ENCODE assay signal across 8 mouse cellular contexts in genomic region chr11:86684126-86685012, GRCm38 (mm10). TPM values are rescaled to one million over a fixed set of nuclear protein-coding genes. Genes with fewer than 3 reads are reported as not detected.
A peak's percentile ranks its signal among the peaks of the same experiment; 100 is the strongest.
DNase-seq lines count a peak whose midpoint lies in the region; ATAC-seq lines count a peak whose summit lies in the region.

No protein-coding gene starts in this region.

- peak overlapping the region; percentile 88 for H3K4me3 ChIP-seq in kidney, embryonic 14.5 days (ENCODE audit: low read length)
- H3K4me3 ChIP-seq in brown adipose tissue, adult 24 weeks (ENCODE audit: insufficient read depth, low read depth, low read length), result peak overlapping the region; percentile 85
- H3K4me3 ChIP-seq in hindbrain, embryonic 16.5 days (ENCODE audit: low read length), result peak overlapping the region; percentile 97
- peak overlapping the region; percentile 92 for H3K4me3 ChIP-seq in midbrain, embryonic 16.5 days (ENCODE audit: low read depth, low read length)

- peak overlapping the region; percentile 85 for H3K27ac ChIP-seq in kidney, embryonic 14.5 days (ENCODE audit: low read depth, low read length)
- peak overlapping the region; percentile 53 for H3K27ac ChIP-seq in brown adipose tissue, adult 24 weeks (replicated peaks; ENCODE audit: low read depth, low read length)
- peak overlapping the region; percentile 89 for H3K27ac ChIP-seq in hindbrain, embryonic 16.5 days (ENCODE audit: low read depth, low read length)
- H3K27ac ChIP-seq in midbrain, embryonic 16.5 days (ENCODE audit: low read length), result peak overlapping the region; percentile 89

- WGBS in kidney, embryonic 14.5 days, result 8% methylated on average over 20 of the region's 20 CpGs
- 10% methylated on average over 20 of the region's 20 CpGs for WGBS in hindbrain, embryonic 16.5 days
- WGBS in midbrain, embryonic 16.5 days, result 8% methylated on average over 20 of the region's 20 CpGs

- H3K9me3 ChIP-seq in kidney, embryonic 14.5 days (ENCODE audit: control insufficient read depth, low read length), result no peaks in the 10 kb centered on the region
- no peaks in the 10 kb centered on the region for H3K9me3 ChIP-seq in hindbrain, embryonic 16.5 days (ENCODE audit: control insufficient read depth, low read length)
- H3K9me3 ChIP-seq in midbrain, embryonic 16.5 days (replicated peaks; ENCODE audit: control insufficient read depth, low read length, poor library complexity, severe bottlenecking), result no peaks in the 10 kb centered on the region

- DNase-seq in kidney, adult 11 months, result no peak
- DNase-seq in natural killer cell, adult 2 months (ENCODE audit: low spot score in 2 of 2), result no peak
- no peak for DNase-seq in layer of hippocampus, adult 9-11 months
- no peak for DNase-seq in right cerebral cortex, adult 18-20 months

- ATAC-seq in kidney, embryonic 14.5 days (ENCODE audit: low FRiP score, low TSS enrichment), result no peak
- ATAC-seq in hindbrain, embryonic 16.5 days, result no peak
- ATAC-seq in midbrain, embryonic 16.5 days, result no peak

- H3K36me3 ChIP-seq in kidney, embryonic 14.5 days (ENCODE audit: control insufficient read depth, insufficient read depth, low read length), result peaks cover 23% of the 10 kb centered on the region; the same call in 1 of the 2 replicates
- H3K36me3 ChIP-seq in hindbrain, embryonic 16.5 days (ENCODE audit: control insufficient read depth, insufficient read depth, low read length), result peaks cover 6% of the 10 kb centered on the region
- peaks cover 1% of the 10 kb centered on the region; the same call in 1 of the 2 replicates for H3K36me3 ChIP-seq in midbrain, embryonic 16.5 days (ENCODE audit: control insufficient read depth, insufficient read depth, low read length)

- no peaks in the 10 kb centered on the region for H3K27me3 ChIP-seq in kidney, embryonic 14.5 days (ENCODE audit: control insufficient read depth, insufficient read depth, low read length)
- H3K27me3 ChIP-seq in hindbrain, embryonic 16.5 days (replicated peaks; ENCODE audit: control insufficient read depth, insufficient read depth, low read length), result no peaks in the 10 kb centered on the region
- no peaks in the 10 kb centered on the region for H3K27me3 ChIP-seq in midbrain, embryonic 16.5 days (ENCODE audit: control insufficient read depth, insufficient read depth, low read depth, low read length)

- peaks cover 21% of the 10 kb centered on the region for H3K4me1 ChIP-seq in kidney, embryonic 14.5 days (ENCODE audit: control insufficient read depth, insufficient read depth, low read length)
- H3K4me1 ChIP-seq in brown adipose tissue, adult 24 weeks (ENCODE audit: control insufficient read depth, insufficient read depth, insufficient read length, low read length), result no peaks in the 10 kb centered on the region
- H3K4me1 ChIP-seq in hindbrain, embryonic 16.5 days (ENCODE audit: control insufficient read depth, insufficient read depth, low read depth, low read length), result peaks cover 21% of the 10 kb centered on the region
- peaks cover 25% of the 10 kb centered on the region for H3K4me1 ChIP-seq in midbrain, embryonic 16.5 days (ENCODE audit: control insufficient read depth, insufficient read depth, low read length)

- H3K9ac ChIP-seq in kidney, embryonic 14.5 days (ENCODE audit: low read depth, low read length), result peak overlapping the region; percentile 86
- H3K9ac ChIP-seq in hindbrain, embryonic 16.5 days (ENCODE audit: low read depth, low read length), result peak overlapping the region; percentile 91
- peak overlapping the region; percentile 92 for H3K9ac ChIP-seq in midbrain, embryonic 16.5 days (ENCODE audit: low read depth, low read length)

- H3K4me2 ChIP-seq in kidney, embryonic 14.5 days (replicated peaks; ENCODE audit: low read depth, low read length), result peak overlapping the region; percentile 74
- peak overlapping the region; percentile 88 for H3K4me2 ChIP-seq in hindbrain, embryonic 16.5 days (ENCODE audit: low read length)
- peak overlapping the region; percentile 89 for H3K4me2 ChIP-seq in midbrain, embryonic 16.5 days (ENCODE audit: low read length)

RNA-seq across cellular contexts. Expression of gene Ptrh2, which starts 0.6 kb away (rescaled TPM):
- 38.6 and 41.1 TPM in 2 replicates for polyA plus RNA-seq in kidney, embryonic 14.5 days (2014; fragmentation: Nextera tagmentation; extraction: Ambion mirVana)
- 11.9 and 15.9 TPM in 2 replicates for polyA plus RNA-seq in brown adipose tissue, adult 24 weeks (2012; ENCODE audit: insufficient read depth, insufficient read length, missing spikeins)
- polyA plus RNA-seq in hindbrain, embryonic 16.5 days (2015; fragmentation: Nextera tagmentation; extraction: Ambion mirVana), result 27.5 and 28.6 TPM in 2 replicates
- 29.5 and 29.8 TPM in 2 replicates for polyA plus RNA-seq in midbrain, embryonic 16.5 days (2015; fragmentation: Nextera tagmentation; extraction: Ambion mirVana)

RNA-seq across cellular contexts. Expression of gene Vmp1, which starts 0.7 kb away (rescaled TPM):
- polyA plus RNA-seq in kidney, embryonic 14.5 days (2014; fragmentation: Nextera tagmentation; extraction: Ambion mirVana), result 139 and 141 TPM in 2 replicates
- 62.6 and 85.5 TPM in 2 replicates for polyA plus RNA-seq in brown adipose tissue, adult 24 weeks (2012; ENCODE audit: insufficient read depth, insufficient read length, missing spikeins)
- 122 and 123 TPM in 2 replicates for polyA plus RNA-seq in hindbrain, embryonic 16.5 days (2015; fragmentation: Nextera tagmentation; extraction: Ambion mirVana)
- polyA plus RNA-seq in midbrain, embryonic 16.5 days (2015; fragmentation: Nextera tagmentation; extraction: Ambion mirVana), result 104 and 128 TPM in 2 replicates
